Mouse (Mus musculus): ENCODE data around the gene Srgap1.

Gene Srgap1

GRCm38 (mm10) chr10:121964114-121964513 is 83.0 kb downstream of the Srgap1 start:
- no peak for DNase-seq (ENCODE audit: low read depth, low spot score)

- no peak for DNase-seq (ENCODE audit: low read depth, low spot score)
Observed at GRCm38 (mm10) chr10:121962053-121962452, 85.1 kb downstream of the Srgap1 start.

GRCm38 (mm10) chr10:121961121-121961893 is 85.8 kb downstream of the Srgap1 start:
- DNase-seq (ENCODE audit: low read depth, low spot score): no peak

- no peak for DNase-seq (ENCODE audit: low read depth, low spot score)
Observed at GRCm38 (mm10) chr10:121958741-121959140, 88.4 kb downstream of the Srgap1 start.

- no peak for DNase-seq (ENCODE audit: low read depth, low spot score)
Observed at GRCm38 (mm10) chr10:121956505-121956904, 90.6 kb downstream of the Srgap1 start.

GRCm38 (mm10) chr10:121955730-121956129 is 91.4 kb downstream of the Srgap1 start:
- DNase-seq (ENCODE audit: low read depth, low spot score): no peak

GRCm38 (mm10) chr10:121954877-121955276 is 92.2 kb downstream of the Srgap1 start:
- DNase-seq (ENCODE audit: low read depth, low spot score): no peak

GRCm38 (mm10) chr10:121953041-121953440 is 94.1 kb downstream of the Srgap1 start:
- DNase-seq (ENCODE audit: low read depth, low spot score): no peak

- DNase-seq (ENCODE audit: low read depth, low spot score): no peak
Observed at GRCm38 (mm10) chr10:121946173-121946572, 100.9 kb downstream of the Srgap1 start.

- no peak for DNase-seq (ENCODE audit: low read depth, low spot score)
Observed at GRCm38 (mm10) chr10:121931909-121932308, 115.2 kb downstream of the Srgap1 start.

- DNase-seq (ENCODE audit: low read depth, low spot score): no peak
Observed at GRCm38 (mm10) chr10:121926094-121926493, 121.0 kb downstream of the Srgap1 start.

- no peak for DNase-seq (ENCODE audit: low read depth, low spot score)
Observed at GRCm38 (mm10) chr10:121919016-121919415, 128.1 kb downstream of the Srgap1 start.

GRCm38 (mm10) chr10:121918579-121918978 is 128.5 kb downstream of the Srgap1 start:
- no peak for DNase-seq (ENCODE audit: low read depth, low spot score)

- no peak for DNase-seq (ENCODE audit: low read depth, low spot score)
Observed at GRCm38 (mm10) chr10:121915530-121915929, 131.6 kb downstream of the Srgap1 start.

- DNase-seq (ENCODE audit: low read depth, low spot score): no peak
Observed at GRCm38 (mm10) chr10:121904137-121904536, 143.0 kb downstream of the Srgap1 start.

GRCm38 (mm10) chr10:121902651-121903050 is 144.5 kb downstream of the Srgap1 start:
- no peak for DNase-seq (ENCODE audit: low read depth, low spot score)

- DNase-seq (ENCODE audit: low read depth, low spot score): no peak
Observed at GRCm38 (mm10) chr10:121900772-121901171, 146.3 kb downstream of the Srgap1 start.

GRCm38 (mm10) chr10:121899706-121900105 is 147.4 kb downstream of the Srgap1 start:
- no peak for DNase-seq (ENCODE audit: low read depth, low spot score)

GRCm38 (mm10) chr10:121897835-121898370 is 149.2 kb downstream of the Srgap1 start:
- no peak for DNase-seq (ENCODE audit: low read depth, low spot score)

- DNase-seq (ENCODE audit: low read depth, low spot score): no peak
Observed at GRCm38 (mm10) chr10:121891390-121892067, 155.6 kb downstream of the Srgap1 start.

GRCm38 (mm10) chr10:121890061-121890460 is 157.1 kb downstream of the Srgap1 start:
- DNase-seq (ENCODE audit: low read depth, low spot score): no peak

GRCm38 (mm10) chr10:121886805-121887204 is 160.3 kb downstream of the Srgap1 start:
- no peak for DNase-seq (ENCODE audit: low read depth, low spot score)

Measured in retina, postnatal 7 days (tissue).